Mouse (Mus musculus) heart, embryonic 12.5 days (tissue): Measurements from ENCODE around the gene Arhgef10l. TPM values are rescaled to one million over a fixed set of nuclear protein-coding genes. Genes with fewer than 3 reads are reported as not detected.

Experiments
- ATAC-seq: fragments of 200-750 bp; cut with Nextera tagmentation; 2 replicates; pipeline ENCODE4 v1.8.0; 2017; ENCODE audit warnings: moderate TSS enrichment, moderate library complexity; ENCODE audit not compliant: insufficient number of reproducible peaks, low FRiP score
- H3K27ac ChIP-seq: fragments of 300-500 bp; sonication (generic); 2 replicates; pipeline ENCODE4 v1.5.1; 2016; ENCODE audit warnings: mild to moderate bottlenecking, moderate library complexity; ENCODE audit not compliant: poor library complexity, severe bottlenecking
- H3K27me3 ChIP-seq: fragments of 300-500 bp; sonication (generic); replicated peaks from 2 replicates; pipeline ENCODE4 v1.6.1; 2016; ENCODE audit warnings: mild to moderate bottlenecking, moderate library complexity
- H3K36me3 ChIP-seq: fragments of 300-500 bp; sonication (generic); 2 replicates; pipeline ENCODE4 v1.6.1; 2016; ENCODE audit warnings: mild to moderate bottlenecking, moderate library complexity
- H3K4me1 ChIP-seq: fragments of 300-500 bp; sonication (generic); replicated peaks from 2 replicates; pipeline ENCODE4 v1.6.1; 2016; ENCODE audit warnings: mild to moderate bottlenecking
- H3K4me2 ChIP-seq: fragments of 300-500 bp; sonication (generic); 2 replicates; pipeline ENCODE4 v1.6.1; 2016; ENCODE audit warnings: mild to moderate bottlenecking, moderate library complexity
- H3K4me3 ChIP-seq: fragments of 300-500 bp; sonication (generic); 2 replicates; pipeline ENCODE4 v1.5.1; 2016; ENCODE audit warnings: mild to moderate bottlenecking
- H3K9ac ChIP-seq: fragments of 300-500 bp; sonication (generic); 2 replicates; pipeline ENCODE4 v1.6.1; 2016; ENCODE audit warnings: mild to moderate bottlenecking, moderate library complexity
- H3K9me3 ChIP-seq: fragments of 300-500 bp; sonication (generic); replicated peaks from 2 replicates; pipeline ENCODE4 v1.6.1; 2016; ENCODE audit warnings: mild to moderate bottlenecking, moderate library complexity
- WGBS: fragments of 180-500 bp; shearing (Covaris S2); methylation state at CpG from one replicate; pipeline ENCODE4 v1.1.7; 2016; 5-methylcytosine and 5-hydroxymethylcytosine counted together
- polyA plus RNA-seq: library from polyadenylated mRNA; unstranded; fragments of >200 nt; fragmentation: Nextera tagmentation; extraction: Ambion mirVana; gene quantifications from 2 replicates; pipeline ENCODE4 v1.2.1, GENCODE M21; 2016

Arhgef10l gene
- polyA plus RNA-seq, 1 experiment from 2014 or later: 20.1 TPM

DNA sequence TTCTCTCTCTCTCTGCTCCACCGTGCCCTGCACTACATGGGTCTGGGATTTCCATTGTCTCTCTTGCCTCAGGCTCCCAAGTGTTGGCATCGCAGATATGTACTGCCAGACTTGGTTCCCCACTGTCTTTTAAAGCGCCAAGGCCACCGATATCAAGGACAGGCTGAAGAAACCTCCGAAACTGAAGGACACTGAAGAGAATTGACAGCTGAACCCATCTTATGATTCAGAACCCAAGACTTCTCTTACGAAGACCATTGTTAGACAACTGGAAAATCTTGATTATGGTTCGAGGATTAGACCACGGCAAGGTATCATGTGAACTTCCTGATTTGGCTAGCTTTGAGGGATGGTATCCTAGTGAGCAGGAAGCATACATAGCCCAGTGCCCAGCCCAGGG lies 11.0 kb downstream of the Arhgef10l start:
- H3K27ac ChIP-seq: no peak overlapping the region
- peaks cover 6% of the 10 kb centered on the region; the same call in 1 of the 2 replicates for H3K27me3 ChIP-seq
- no peak overlapping the region for H3K4me3 ChIP-seq
- peaks cover 23% of the 10 kb centered on the region for H3K4me1 ChIP-seq
- no peak overlapping the region for H3K9ac ChIP-seq
- WGBS: 60% methylated on average over 8 of the region's 8 CpGs
- H3K9me3 ChIP-seq: no peaks in the 10 kb centered on the region
- no peak overlapping the region for H3K4me2 ChIP-seq
- no peaks in the 10 kb centered on the region for H3K36me3 ChIP-seq
- no peak for ATAC-seq

DNA sequence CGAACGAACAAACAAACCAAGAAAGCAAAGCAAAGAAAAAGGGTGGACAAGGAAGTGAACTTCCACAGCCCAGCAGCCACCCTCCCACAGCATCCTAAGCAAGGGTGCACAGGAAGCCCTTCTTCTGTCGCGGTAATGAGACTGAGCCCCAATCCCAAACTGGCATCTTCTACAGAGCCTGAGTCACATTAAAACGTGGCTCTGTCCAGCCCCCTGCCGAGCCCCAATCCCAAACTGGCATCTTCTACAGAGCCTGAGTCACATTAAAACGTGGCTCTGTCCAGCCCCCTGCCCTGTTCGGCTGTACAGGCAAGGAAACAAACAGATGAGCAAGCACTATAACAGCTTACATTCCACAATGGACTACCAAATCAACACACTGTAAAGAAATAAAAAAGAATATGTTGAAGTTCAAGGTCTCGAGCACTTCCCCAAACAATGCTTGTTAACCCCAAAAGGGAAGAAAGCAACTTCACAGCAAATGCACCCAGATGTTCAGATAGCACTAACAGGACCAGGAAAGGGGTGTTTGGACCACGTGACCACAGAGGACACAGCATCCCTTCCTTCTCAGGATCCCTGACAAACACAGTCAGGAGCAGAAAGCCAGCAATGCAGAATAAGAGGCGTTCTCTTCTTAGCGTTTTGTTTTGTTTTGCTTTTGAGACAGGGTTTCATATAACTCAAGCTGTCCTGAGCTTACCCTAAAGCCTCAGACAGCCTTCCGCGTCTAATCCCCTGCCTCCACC lies 11.8 kb downstream of the Arhgef10l start:
- H3K27me3 ChIP-seq: peaks cover 6% of the 10 kb centered on the region; the same call in 1 of the 2 replicates
- H3K9me3 ChIP-seq: no peaks in the 10 kb centered on the region
- H3K4me3 ChIP-seq: no peak overlapping the region
- H3K4me2 ChIP-seq: no peak overlapping the region
- WGBS: 51% methylated on average over 14 of the region's 14 CpGs
- H3K4me1 ChIP-seq: peaks cover 30% of the 10 kb centered on the region
- H3K9ac ChIP-seq: no peak overlapping the region
- H3K27ac ChIP-seq: no peak overlapping the region
- H3K36me3 ChIP-seq: no peaks in the 10 kb centered on the region
- ATAC-seq: no peak

DNA sequence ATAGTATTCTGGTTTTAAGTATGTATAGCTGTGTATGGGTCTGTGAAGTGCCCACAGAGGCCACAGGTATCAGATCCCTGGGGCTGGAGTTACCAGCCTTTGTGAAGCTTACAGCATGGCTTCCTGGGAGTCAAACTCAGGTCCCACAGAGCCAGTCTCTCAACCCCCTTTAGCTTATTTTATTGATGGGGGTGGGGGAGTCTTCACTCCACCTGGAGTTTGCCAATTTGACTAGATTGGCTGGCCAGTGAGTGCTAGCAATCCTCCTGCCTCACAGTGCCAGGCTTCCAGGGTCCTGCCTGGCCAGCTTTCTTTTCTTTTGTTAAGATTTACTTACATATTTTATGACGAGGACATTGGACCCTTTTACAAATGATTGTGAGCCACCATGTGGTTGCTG lies 16.1 kb downstream of the Arhgef10l start:
- no peak for ATAC-seq
- Histone ChIP-seq H3K27me3 (peaks cover 6% of the 10 kb centered on the region; the same call in 1 of the 2 replicates), H3K4me1 (peaks cover 35% of the 10 kb centered on the region), H3K27ac (peak overlapping the region; percentile 83; the same call in 1 of the 2 replicates), H3K4me3 (no peak overlapping the region), H3K9ac (no peak overlapping the region), H3K9me3 (no peaks in the 10 kb centered on the region), H3K4me2 (no peak overlapping the region), H3K36me3 (0 out of 2 replicates have a peak, but pooled peaks cover 9% of the 10 kb centered on the region)
- WGBS: 63% methylated on average over 1 of the region's 1 CpGs

DNA sequence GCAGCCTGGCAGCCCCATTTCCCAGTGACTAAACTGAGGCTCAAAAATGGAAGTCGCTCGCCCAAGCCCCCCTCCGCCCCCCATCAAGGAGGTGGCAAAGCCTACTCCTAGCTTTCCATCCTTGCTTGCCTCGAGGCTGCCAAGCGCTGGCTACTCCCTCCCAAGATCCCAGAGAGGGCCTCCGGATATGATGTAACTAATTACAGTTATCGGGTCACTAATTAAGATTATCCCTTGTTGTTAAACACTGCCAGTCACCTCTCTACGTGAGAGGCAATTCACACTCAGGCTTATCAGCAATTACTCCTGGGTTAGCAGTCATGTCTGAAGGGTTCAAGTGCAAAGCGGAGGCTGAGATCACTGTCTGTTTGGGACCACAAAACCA lies 16.6 kb downstream of the Arhgef10l start:
- no peak for ATAC-seq
- H3K27ac ChIP-seq: peak overlapping the region; percentile 83
- peaks cover 6% of the 10 kb centered on the region; the same call in 1 of the 2 replicates for H3K27me3 ChIP-seq
- peak overlapping the region; percentile 93 for H3K4me3 ChIP-seq
- 10% methylated on average over 9 of the region's 9 CpGs for WGBS
- H3K9me3 ChIP-seq: no peaks in the 10 kb centered on the region
- peak overlapping the region; percentile 77 for H3K4me2 ChIP-seq
- peaks cover 35% of the 10 kb centered on the region for H3K4me1 ChIP-seq
- 0 out of 2 replicates have a peak, but pooled peaks cover 9% of the 10 kb centered on the region for H3K36me3 ChIP-seq
- H3K9ac ChIP-seq: peak overlapping the region; percentile 98

DNA sequence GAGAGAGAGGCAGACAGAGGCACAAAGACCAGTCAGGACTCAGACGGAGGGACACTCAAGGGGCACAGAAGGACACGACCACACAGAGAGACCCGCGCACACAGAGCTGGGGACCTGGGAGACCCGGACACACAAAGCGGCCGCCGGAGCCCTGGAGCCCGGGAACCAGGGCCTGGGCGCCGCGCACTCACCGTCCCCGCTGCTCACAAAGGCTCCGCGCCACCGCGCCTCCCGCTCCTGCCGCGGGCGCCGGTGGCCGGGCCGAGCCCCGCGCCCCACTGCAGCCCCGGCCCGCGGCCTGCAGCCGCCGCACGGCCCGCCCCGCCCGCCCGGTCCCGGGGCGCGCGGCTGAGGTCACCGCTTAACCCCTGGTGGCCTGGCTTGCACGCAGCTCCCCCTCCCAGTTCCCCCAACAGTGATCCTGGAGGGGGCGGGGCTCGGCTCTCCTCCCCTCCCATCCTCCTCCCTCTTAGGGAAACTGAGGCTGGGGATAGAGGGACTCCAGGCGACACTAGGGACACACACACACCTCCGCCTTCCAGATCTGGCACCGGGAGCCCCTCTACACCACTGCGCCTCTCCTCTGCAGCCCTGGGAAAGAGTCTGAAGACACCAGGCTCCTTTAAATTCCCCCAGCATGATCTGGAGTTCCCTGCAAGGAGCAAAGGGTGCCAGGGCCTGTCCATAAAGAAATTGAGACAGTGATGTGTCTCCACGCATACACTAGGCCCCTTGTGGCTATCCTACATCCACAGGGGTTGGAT lies 17.2 kb downstream of the Arhgef10l start:
- H3K27me3 ChIP-seq: peaks cover 6% of the 10 kb centered on the region; the same call in 1 of the 2 replicates
- no peaks in the 10 kb centered on the region for H3K9me3 ChIP-seq
- peak overlapping the region; percentile 83 for H3K27ac ChIP-seq
- peak; percentile 81 for ATAC-seq
- peak overlapping the region; percentile 93 for H3K4me3 ChIP-seq
- 0 out of 2 replicates have a peak, but pooled peaks cover 9% of the 10 kb centered on the region for H3K36me3 ChIP-seq
- H3K4me2 ChIP-seq: peak overlapping the region; percentile 77
- peaks cover 35% of the 10 kb centered on the region for H3K4me1 ChIP-seq
- peak overlapping the region; percentile 98 for H3K9ac ChIP-seq
- WGBS: under 1% methylated on average over 40 of the region's 50 CpGs

DNA sequence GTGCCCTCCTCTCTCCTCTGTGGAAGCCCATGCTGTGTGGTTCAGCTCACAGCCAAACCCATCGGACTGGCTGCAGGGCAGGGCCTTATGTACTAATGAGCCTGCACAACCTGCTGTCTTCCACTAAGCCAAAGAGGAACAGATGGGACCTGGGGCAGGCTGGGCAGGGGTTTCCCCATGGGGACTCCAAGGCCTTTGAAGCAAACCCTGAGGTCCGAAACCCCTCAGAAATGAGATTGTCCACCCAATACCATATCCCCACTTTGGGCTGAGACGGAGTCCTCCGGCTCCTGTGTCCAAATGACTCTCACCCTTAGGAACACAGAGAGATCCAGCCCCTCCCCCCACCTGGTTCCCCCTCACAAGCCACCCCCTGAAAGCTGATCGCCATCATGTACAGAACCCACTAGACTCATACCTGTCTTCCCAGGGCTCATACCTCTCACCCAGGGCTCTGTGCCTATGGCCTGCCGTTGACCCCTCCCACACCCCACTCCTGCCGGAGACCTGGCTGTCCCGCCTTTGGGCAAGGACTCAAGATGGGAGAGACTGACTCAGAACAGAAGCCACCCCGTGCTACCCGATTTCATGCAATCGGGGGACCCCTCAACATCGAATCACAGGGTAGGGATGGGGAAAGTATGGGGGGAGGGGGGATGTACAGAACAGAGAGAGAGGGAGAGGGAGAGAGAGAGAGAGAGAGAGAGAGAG lies 17.9 kb downstream of the Arhgef10l start:
- H3K9me3 ChIP-seq: peaks cover 2% of the 10 kb centered on the region; the same call in 1 of the 2 replicates
- no peaks in the 10 kb centered on the region; the same call in 1 of the 2 replicates for H3K27me3 ChIP-seq
- H3K36me3 ChIP-seq: peaks cover 14% of the 10 kb centered on the region; the same call in 1 of the 2 replicates
- WGBS: 13% methylated on average over 12 of the region's 12 CpGs
- peak overlapping the region; percentile 93 for H3K4me3 ChIP-seq
- peaks cover 35% of the 10 kb centered on the region for H3K4me1 ChIP-seq
- ATAC-seq: peak; percentile 53
- peak overlapping the region; percentile 83 for H3K27ac ChIP-seq
- peak overlapping the region; percentile 77 for H3K4me2 ChIP-seq
- H3K9ac ChIP-seq: peak overlapping the region; percentile 98

DNA sequence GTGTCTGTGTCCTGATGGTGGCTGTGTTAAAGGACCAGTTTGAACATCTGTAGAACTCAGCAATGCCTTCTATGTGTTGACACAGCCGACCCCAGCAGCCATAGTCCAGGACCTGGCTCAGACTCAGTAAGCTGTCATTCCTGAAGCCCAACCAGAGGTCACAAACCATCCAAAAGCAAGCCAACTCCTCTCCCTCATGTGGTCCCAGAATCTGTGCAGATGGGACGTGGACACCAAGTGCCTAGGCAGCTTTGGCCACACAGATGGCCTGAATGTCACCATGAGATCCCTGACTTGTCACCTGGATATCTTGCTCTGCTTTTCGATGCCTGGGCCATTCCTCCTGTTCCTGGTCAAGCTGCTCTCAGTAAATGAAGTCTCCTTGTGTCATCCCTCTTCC lies 20.2 kb downstream of the Arhgef10l start:
- Histone ChIP-seq H3K4me3 (no peak overlapping the region), H3K27me3 (no peaks in the 10 kb centered on the region), H3K27ac (no peak overlapping the region), H3K36me3 (peaks cover 19% of the 10 kb centered on the region), H3K9ac (no peak overlapping the region), H3K4me2 (no peak overlapping the region), H3K9me3 (peaks cover 8% of the 10 kb centered on the region), H3K4me1 (peaks cover 53% of the 10 kb centered on the region)
- no peak for ATAC-seq
- 70% methylated on average over 3 of the region's 3 CpGs for WGBS

DNA sequence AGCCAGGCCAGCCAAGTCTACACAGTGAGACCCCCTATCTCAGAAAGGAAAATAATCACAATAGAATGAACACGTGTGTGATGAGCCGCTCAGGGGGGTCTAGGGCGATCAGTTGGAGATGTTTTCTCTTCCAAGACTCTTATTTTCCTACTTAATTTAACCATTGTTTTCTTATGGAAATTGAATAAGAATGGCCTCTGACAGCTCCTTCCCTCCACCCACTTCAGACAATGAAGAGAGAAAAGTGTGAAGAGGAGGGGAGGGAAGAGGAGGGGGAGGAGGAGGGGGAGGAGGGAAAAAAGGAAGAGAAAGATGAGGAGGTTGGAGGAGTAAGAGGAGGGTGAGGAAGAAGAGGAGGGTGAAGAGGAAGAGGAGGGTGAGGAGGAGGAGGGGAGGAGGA lies 21.1 kb downstream of the Arhgef10l start:
- WGBS: 36% methylated on average over 3 of the region's 3 CpGs
- H3K9me3 ChIP-seq: peaks cover 8% of the 10 kb centered on the region
- H3K4me1 ChIP-seq: peaks cover 53% of the 10 kb centered on the region
- H3K36me3 ChIP-seq: peaks cover 22% of the 10 kb centered on the region
- no peak overlapping the region for H3K4me2 ChIP-seq
- no peak overlapping the region for H3K27ac ChIP-seq
- no peak overlapping the region for H3K9ac ChIP-seq
- H3K27me3 ChIP-seq: no peaks in the 10 kb centered on the region
- no peak overlapping the region for H3K4me3 ChIP-seq
- ATAC-seq: no peak

DNA sequence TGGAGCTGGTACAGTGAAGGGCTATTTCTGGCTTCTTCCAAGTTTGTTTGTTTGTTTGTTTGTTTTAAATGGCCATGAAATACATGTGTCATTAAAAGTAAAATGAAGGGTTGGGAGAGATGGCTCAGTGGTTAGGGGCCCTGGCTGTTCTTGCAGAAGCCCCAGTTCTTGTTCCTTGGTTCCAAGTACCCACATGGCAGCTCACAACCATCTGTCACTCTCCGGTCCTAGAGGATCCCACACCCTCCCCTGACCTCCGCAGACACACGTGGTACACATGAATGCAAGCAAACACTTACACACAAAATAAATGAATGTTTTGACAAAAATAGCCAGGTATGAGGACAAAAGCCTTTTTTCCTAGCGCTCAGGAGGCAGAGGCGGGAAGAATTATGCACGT lies 21.5 kb downstream of the Arhgef10l start:
- Histone ChIP-seq H3K4me2 (no peak overlapping the region), H3K27me3 (no peaks in the 10 kb centered on the region), H3K4me3 (no peak overlapping the region), H3K9ac (no peak overlapping the region), H3K9me3 (peaks cover 8% of the 10 kb centered on the region), H3K36me3 (peaks cover 24% of the 10 kb centered on the region), H3K27ac (no peak overlapping the region), H3K4me1 (peaks cover 49% of the 10 kb centered on the region)
- WGBS: 56% methylated on average over 6 of the region's 6 CpGs
- ATAC-seq: no peak

DNA sequence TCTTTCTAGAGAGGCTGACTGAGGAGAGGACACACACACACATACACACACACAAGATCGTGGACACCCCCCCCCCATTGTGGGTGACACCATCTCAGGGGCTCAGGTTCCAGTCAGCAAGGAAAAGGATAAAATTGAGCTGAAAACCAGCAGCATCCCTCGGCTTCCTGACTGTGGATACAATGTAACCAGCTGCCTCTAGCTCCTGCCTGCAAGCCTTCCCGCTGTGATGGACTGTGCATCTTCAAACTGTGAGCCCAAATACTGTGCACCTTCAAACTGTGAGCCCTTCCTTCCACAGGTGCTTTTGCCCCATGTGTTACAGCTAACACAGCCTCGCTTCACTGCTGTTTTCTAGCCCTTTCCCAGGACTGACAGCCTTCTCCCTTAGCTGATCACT lies 23.4 kb downstream of the Arhgef10l start:
- H3K4me2 ChIP-seq: no peak overlapping the region
- no peak overlapping the region for H3K27ac ChIP-seq
- H3K4me1 ChIP-seq: peaks cover 42% of the 10 kb centered on the region
- 75% methylated on average over 4 of the region's 4 CpGs for WGBS
- H3K4me3 ChIP-seq: no peak overlapping the region
- ATAC-seq: no peak
- H3K9ac ChIP-seq: no peak overlapping the region
- H3K27me3 ChIP-seq: no peaks in the 10 kb centered on the region
- peaks cover 30% of the 10 kb centered on the region for H3K36me3 ChIP-seq
- peaks cover 8% of the 10 kb centered on the region for H3K9me3 ChIP-seq
